Mouse (Mus musculus) layer of hippocampus, adult 8-10 months (tissue): ENCODE measurements around the gene Tfdp2. TPM values are rescaled to one million over a fixed set of nuclear protein-coding genes. Genes with fewer than 3 reads are reported as not detected.
"Not testable (repeated sequence)": the region's sequence is repeated elsewhere in the genome, so short reads cannot be mapped to it uniquely, and the experiment has no call there.

ENCODE experiments used
- DNase-seq, 2 experiments: peaks; one replicate each; pipeline ENCODE4 v3.0.0; 2022; ENCODE audit warnings: low spot score in 2 of 2
- total RNA-seq, 4 experiments: library from RNA; stranded (reverse); gene quantifications; 2 replicates each; pipeline ENCODE4 v1.2.4; 2022

The Tfdp2 gene
- 10 to 100 TPM; 39.6 to 45.8 (median 43.2) TPM for total RNA-seq

GRCm38 (mm10) chr9:96195885-96196622 is at the start of gene Tfdp2:
TSS of gene Tfdp2 (plus strand) at chr9:96196275.
- DNase-seq = peak; percentile 83

DNA sequence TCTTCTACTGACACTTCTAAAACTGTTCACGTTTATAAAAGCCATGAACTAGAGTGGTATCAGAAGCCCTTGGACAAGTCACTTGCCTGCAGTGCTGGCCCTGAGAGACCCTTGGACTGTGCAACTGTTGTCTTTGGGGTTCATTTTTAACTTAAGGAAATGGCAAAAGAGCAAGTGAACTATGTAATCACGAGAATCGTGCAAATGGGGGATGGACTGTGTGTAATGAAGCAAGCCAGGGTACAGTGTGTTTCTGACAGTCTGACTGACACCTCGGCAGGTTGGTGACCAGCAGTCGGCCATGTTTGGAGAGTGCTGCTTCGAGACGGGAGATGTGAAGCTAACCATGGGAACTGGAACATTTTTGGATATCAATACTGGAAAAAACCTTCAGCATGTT is 43.3 kb upstream of the Tfdp2 start:
- no peak for DNase-seq

- no peak for DNase-seq
Measured at GRCm38 (mm10) chr9:96158431-96158830, 37.6 kb upstream of the Tfdp2 start.

DNA sequence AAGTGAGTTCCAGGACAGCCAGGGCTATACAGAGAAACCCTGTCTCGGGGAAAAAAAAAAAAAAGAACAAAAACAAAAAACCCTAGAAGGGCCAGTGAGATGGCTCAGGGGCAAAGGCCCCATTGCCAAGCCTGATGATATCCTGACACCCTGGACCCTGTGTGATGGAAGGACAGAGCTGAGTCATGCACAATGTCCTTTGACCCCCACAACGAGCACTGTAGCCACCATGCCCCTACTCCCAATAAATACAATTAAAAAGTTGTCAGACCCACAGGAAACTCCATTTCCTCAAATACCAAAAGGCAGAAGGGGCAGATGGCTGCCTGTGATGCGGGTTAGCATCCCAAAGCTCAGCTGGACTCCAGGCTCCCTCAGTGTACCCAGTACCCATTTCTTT is 37.0 kb upstream of the Tfdp2 start:
- DNase-seq = no peak

GRCm38 (mm10) chr9:96160767-96161166 is 35.3 kb upstream of the Tfdp2 start:
- DNase-seq = no peak

GRCm38 (mm10) chr9:96162421-96162820 is 33.7 kb upstream of the Tfdp2 start:
- DNase-seq = no peak

GRCm38 (mm10) chr9:96163443-96163842 is 32.6 kb upstream of the Tfdp2 start:
- no peak for DNase-seq

GRCm38 (mm10) chr9:96163983-96164382 is 32.1 kb upstream of the Tfdp2 start:
- DNase-seq = not testable (repeated sequence)

DNA sequence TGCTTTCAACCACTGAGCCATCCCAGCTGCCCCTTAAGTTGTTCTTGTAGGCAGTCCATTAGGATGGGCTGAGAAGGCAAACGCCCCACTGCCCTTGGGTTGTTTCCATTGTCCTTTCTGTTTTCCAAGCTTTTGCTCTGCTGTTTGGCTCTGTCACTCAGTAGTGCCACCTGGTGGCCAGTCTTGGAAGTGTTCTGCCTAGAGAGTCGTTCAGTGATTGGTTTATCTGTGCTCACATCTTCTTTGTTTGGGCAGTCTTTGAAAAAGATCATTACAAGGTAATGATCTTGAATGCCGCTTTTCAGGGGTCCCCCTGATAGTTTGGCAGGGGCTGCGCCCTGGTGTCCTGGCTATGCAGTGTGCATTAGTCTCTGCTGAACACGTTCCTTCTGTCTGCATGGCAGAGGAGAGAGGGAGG is 28.9 kb upstream of the Tfdp2 start:
- peak; percentile 17 to 64 for DNase-seq

- DNase-seq = no peak
Measured at GRCm38 (mm10) chr9:96170600-96170999, 25.5 kb upstream of the Tfdp2 start.

DNA sequence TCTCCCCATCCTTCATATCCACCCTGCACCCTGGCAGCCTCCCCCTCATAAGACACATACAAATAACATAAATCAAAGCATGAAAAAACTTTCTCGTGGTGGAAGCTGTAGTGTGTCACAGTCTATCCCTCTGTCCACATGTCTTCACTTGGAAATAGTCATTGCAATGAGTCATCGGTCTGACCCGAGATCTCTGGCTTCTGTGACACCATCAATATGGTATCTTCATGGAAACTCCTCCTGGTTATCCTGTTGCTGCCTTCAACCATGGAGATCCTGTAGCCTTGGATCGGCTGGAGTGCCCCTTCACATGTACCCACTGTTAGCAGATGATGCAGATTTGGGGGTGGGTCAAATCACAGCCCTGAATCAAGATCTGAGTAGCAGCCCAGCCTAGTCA is 11.2 kb upstream of the Tfdp2 start:
- DNase-seq = no peak

- DNase-seq = no peak
Measured at GRCm38 (mm10) chr9:96186701-96187100, 9.4 kb upstream of the Tfdp2 start.

GRCm38 (mm10) chr9:96196636-96197181 is 634 bp downstream of the Tfdp2 start:
- DNase-seq = peak in 1 of 2 experiments; percentile 45

DNA sequence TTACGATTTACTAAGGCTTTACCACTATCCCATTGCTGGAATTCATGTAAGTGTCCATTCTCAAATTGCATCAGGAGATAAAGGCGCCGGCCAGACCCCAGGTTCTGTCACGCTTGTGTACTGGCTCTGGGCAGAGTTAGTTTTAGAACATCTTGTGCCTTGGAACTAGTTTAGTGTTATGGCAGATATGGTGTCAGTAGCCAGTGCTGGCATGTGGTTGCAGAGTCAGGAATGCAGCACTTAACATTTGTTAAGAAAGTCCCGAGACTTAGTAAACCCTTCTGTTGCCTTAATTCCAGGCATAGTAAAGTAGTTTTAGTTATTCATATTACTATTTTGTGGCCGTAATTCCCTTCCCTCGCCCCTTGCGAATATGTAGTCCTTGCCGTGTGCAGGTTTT is 1.7 kb downstream of the Tfdp2 start:
- no peak for DNase-seq

DNA sequence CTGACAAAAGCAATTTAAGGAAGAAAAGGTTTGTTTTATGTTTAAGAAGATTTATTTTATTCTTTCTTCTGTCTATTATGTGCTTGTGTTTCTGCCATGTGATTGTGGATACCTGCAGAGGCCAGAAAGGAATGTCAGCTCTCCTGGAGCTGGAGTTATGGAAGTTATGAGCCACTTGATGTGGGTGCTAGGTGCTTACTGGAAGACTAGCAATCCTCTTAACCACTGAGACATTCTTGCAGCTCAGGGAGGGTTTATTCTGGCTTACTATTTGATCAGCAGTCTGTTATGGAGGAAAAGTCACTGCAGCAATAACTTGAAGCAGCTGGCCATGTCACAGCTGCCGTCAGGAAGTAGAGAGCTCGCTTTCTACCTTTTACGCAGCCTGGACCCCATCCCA is 7.6 kb downstream of the Tfdp2 start:
- DNase-seq = no peak

DNA sequence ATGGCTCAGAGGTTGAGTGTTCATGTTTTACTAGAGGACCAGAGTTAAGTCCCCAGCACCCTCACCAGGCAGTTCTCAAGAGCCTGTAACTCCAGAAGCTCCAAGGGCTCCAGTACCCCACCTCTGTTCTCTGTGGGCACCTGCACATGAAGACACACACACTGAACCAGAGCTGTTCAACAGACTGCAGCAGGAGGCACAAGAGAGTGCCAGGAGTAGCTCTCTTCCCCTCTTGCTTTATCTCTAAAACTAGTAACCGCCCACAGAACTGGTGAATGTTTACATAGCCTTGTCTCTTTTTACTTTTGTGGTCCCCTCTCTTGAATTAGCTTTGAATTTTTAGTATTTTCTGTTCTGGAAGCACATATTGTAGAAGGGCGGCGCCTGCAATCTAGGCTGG is 11.4 kb downstream of the Tfdp2 start:
- DNase-seq = no peak

DNA sequence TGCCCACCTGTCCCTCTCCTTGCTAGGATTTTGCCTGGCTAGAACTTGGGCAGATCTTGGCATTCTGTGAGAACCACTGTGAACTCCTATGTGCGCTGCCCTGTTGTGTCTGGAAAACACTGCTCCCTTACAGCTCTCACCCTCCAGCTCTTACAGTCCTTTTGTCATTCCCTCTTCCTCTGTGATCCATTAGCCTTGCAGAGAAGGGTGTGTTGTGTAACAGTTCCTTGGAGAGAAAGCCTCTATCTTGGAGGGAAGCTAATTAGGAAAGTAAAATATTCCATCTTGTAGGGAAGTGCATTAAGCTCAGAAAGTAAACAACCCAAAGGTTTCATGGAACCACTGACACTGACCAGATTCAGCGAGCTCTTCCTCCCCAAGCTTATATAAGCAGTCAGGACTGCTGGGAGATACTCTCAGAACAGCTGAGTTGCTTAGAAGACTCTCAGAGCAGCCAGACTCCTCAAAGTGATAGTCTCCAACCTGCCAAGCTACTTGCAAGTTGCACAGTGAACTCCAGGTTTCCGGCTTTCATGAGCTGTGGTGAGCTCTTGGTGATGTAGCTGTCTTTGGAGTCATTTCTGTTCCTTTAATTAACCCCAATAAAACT is 17.1 kb downstream of the Tfdp2 start:
- no peak for DNase-seq

DNA sequence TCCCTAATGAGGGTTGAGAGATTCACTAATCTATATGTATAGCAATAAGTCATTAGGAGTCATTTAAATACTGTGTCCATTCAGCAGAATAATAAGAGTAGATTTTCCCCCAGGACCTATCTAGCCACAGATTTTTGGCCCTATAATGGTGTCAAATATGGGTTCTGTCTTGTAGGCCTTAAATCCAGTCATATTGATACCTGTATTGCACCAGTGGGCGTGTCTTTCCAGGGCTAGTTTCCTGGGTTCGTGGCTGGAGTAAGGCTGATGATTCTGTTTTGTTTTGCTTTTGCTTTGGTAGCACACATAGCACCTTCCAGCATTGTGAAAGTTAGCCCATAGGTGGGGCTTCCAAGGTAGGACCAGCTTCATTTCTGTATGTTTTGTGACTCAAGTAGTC is 18.1 kb downstream of the Tfdp2 start:
- no peak for DNase-seq

DNA sequence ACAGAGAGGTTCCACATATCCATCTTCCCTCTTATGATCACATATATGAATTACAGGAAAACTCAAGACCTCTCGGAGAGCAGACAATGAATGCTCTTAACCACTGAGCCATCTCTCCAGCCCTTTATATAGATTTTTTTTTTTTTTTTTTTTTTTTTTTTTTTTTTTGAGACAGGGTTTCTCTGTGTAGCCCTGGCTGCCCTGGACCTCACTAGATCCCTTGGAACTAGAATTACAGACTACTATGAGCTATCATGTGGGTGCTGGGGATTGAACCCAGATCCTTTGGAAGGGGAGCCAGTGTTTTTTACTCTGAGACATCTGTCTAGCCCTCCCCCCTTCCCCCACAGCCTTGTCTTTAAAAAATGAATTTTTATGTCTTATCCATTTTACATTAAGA is 21.2 kb downstream of the Tfdp2 start:
- DNase-seq = no peak

DNA sequence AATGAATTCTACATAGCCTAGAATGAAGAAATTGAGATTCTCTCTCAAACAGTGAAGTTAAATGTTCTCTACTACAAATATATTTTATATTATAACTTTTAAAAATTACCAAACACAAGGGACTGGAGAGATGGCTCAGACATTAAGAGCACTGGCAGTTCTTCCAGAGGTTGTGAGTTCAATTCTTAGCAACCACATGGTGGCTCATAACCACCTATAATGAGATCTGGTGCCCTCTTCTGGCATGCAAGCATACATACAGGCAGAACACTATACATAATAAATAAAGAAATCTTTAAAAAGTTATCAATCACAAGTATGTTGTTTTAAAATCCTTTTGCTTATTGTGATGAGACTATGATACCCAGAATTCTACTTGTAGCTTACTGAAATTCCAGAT is 21.7 kb downstream of the Tfdp2 start:
- no peak for DNase-seq

DNA sequence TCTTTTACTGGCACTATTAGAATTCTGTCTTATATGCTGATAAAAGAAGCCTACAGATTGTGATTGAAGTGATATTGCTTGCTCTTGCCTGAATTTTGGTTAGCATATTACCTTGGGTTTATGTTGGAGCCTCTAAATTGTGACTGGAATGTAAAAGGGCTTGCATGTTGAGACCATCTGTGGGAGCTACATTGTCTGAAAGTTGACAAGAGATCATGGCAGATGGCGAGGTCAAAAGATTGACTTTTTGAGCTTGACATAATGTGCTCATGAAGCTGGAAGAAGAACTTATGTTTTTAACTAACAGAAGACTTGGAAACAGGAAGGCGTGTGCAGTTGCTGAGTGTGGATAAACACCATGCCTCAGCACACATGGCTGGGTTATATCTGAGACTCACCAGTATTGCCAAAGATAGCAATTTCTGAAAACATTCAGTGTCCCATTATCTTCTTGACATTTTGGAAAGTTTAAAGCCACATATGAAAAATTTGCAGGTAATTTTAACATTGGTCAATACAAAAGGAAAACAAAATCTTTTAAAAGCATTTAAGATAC is 23.1 kb downstream of the Tfdp2 start:
- no peak for DNase-seq

GRCm38 (mm10) chr9:96220419-96220818 is 24.3 kb downstream of the Tfdp2 start:
- DNase-seq = no peak

- DNase-seq = no peak
Measured at GRCm38 (mm10) chr9:96223302-96223701, 27.2 kb downstream of the Tfdp2 start.
